Mouse (Mus musculus): ENCODE data around the gene Rsl24d1. TPM values are rescaled to one million over a fixed set of nuclear protein-coding genes. Genes with fewer than 3 reads are reported as not detected.
"Not testable (repeated sequence)": the region's sequence is repeated elsewhere in the genome, so short reads cannot be mapped to it uniquely, and the experiment has no call there.

Rsl24d1 gene
- polyA plus RNA-seq, 1 experiment from 2014 or later, result 56.3 TPM

- Histone ChIP-seq H3K4me2 (replicated peaks; ENCODE audit: low read depth) (no peak overlapping the region), H3K9me3 (ENCODE audit: control insufficient read depth, low read length) (no peaks in the 10 kb centered on the region), H3K36me3 (ENCODE audit: control insufficient read depth, insufficient read depth, low read length) (no peaks in the 10 kb centered on the region), H3K27ac (replicated peaks) (peak overlapping the region; percentile 70), H3K4me1 (replicated peaks; ENCODE audit: control insufficient read depth, insufficient read depth) (peaks cover 7% of the 10 kb centered on the region; the same call in 1 of the 2 replicates), H3K27me3 (ENCODE audit: control insufficient read depth, insufficient read depth, low read length) (no peaks in the 10 kb centered on the region), H3K9ac (ENCODE audit: low read length) (no peak overlapping the region), H3K4me3 (ENCODE audit: low read depth, low read length) (no peak overlapping the region)
- TF ChIP-seq EP300 (optimal IDR thresholded peaks at IDR 0.05) (no peak), CTCF (IDR thresholded peaks at IDR 0.05; ENCODE audit: low read depth) (peak; percentile 58)
- ATAC-seq (ENCODE audit: low FRiP score, low TSS enrichment) (peak; percentile 70), DNase-seq (ENCODE audit: low spot score) (peak; percentile 56)
- WGBS, result 57% methylated on average over 10 of the region's 10 CpGs
These were observed 42.1 kb upstream of the Rsl24d1 start for GRCm38 (mm10) chr9:73070971-73071659.

- Histone ChIP-seq H3K9me3 (ENCODE audit: control insufficient read depth, low read length) (no peaks in the 10 kb centered on the region), H3K4me3 (ENCODE audit: low read depth, low read length) (no peak overlapping the region), H3K9ac (ENCODE audit: low read length) (no peak overlapping the region), H3K4me1 (replicated peaks; ENCODE audit: control insufficient read depth, insufficient read depth) (peaks cover 7% of the 10 kb centered on the region; the same call in 1 of the 2 replicates), H3K27me3 (ENCODE audit: control insufficient read depth, insufficient read depth, low read length) (no peaks in the 10 kb centered on the region), H3K27ac (replicated peaks) (no peak overlapping the region), H3K36me3 (ENCODE audit: control insufficient read depth, insufficient read depth, low read length) (no peaks in the 10 kb centered on the region; the same call in 1 of the 2 replicates), H3K4me2 (replicated peaks; ENCODE audit: low read depth) (no peak overlapping the region)
- no peak for ATAC-seq (ENCODE audit: low FRiP score, low TSS enrichment)
- no peak for DNase-seq (ENCODE audit: low spot score)
- no peak for TF ChIP-seq EP300 (optimal IDR thresholded peaks at IDR 0.05)
- TF ChIP-seq CTCF (IDR thresholded peaks at IDR 0.05; ENCODE audit: low read depth), result no peak
- 77% methylated on average over 8 of the region's 8 CpGs for WGBS
These were observed 40.8 kb upstream of the Rsl24d1 start for GRCm38 (mm10) chr9:73072426-73072825.

- WGBS, result 92% methylated on average over 5 of the region's 5 CpGs
- Histone ChIP-seq H3K4me2 (replicated peaks; ENCODE audit: low read depth) (no peak overlapping the region), H3K9ac (ENCODE audit: low read length) (no peak overlapping the region), H3K9me3 (ENCODE audit: control insufficient read depth, low read length) (no peaks in the 10 kb centered on the region), H3K4me3 (ENCODE audit: low read depth, low read length) (no peak overlapping the region), H3K4me1 (replicated peaks; ENCODE audit: control insufficient read depth, insufficient read depth) (peaks cover under 1% of the 10 kb centered on the region; the same call in 1 of the 2 replicates), H3K27me3 (ENCODE audit: control insufficient read depth, insufficient read depth, low read length) (no peaks in the 10 kb centered on the region), H3K27ac (replicated peaks) (0 out of 2 replicates have a peak overlapping the region, but pooled peaks have one; percentile 30), H3K36me3 (ENCODE audit: control insufficient read depth, insufficient read depth, low read length) (no peaks in the 10 kb centered on the region; the same call in 1 of the 2 replicates)
- TF ChIP-seq EP300 (optimal IDR thresholded peaks at IDR 0.05), result no peak
- TF ChIP-seq CTCF (IDR thresholded peaks at IDR 0.05; ENCODE audit: low read depth), result no peak
- ATAC-seq (ENCODE audit: low FRiP score, low TSS enrichment) (no peak), DNase-seq (ENCODE audit: low spot score) (no peak)
These were observed 40.1 kb upstream of the Rsl24d1 start for GRCm38 (mm10) chr9:73073169-73073568.

GRCm38 (mm10) chr9:73079349-73079748 is 33.9 kb upstream of the Rsl24d1 start:
- not testable (repeated sequence) for H3K4me2 ChIP-seq (replicated peaks; ENCODE audit: low read depth); H3K27ac ChIP-seq (replicated peaks); ATAC-seq (ENCODE audit: low FRiP score, low TSS enrichment); DNase-seq (ENCODE audit: low spot score); H3K9ac ChIP-seq (ENCODE audit: low read length); H3K4me3 ChIP-seq (ENCODE audit: low read depth, low read length); H3K4me1 ChIP-seq (replicated peaks; ENCODE audit: control insufficient read depth, insufficient read depth); H3K36me3 ChIP-seq (ENCODE audit: control insufficient read depth, insufficient read depth, low read length); H3K9me3 ChIP-seq (ENCODE audit: control insufficient read depth, low read length); H3K27me3 ChIP-seq (ENCODE audit: control insufficient read depth, insufficient read depth, low read length)
- WGBS, result 84% methylated on average over 11 of the region's 12 CpGs

- no peak overlapping the region for H3K4me3 ChIP-seq (ENCODE audit: low read depth, low read length)
- H3K27me3 ChIP-seq (ENCODE audit: control insufficient read depth, insufficient read depth, low read length), result no peaks in the 10 kb centered on the region
- no peak overlapping the region for H3K9ac ChIP-seq (ENCODE audit: low read length)
- WGBS, result 66% methylated on average over 7 of the region's 7 CpGs
- no peak overlapping the region for H3K27ac ChIP-seq (replicated peaks)
- DNase-seq (ENCODE audit: low spot score), result no peak
- no peaks in the 10 kb centered on the region for H3K4me1 ChIP-seq (replicated peaks; ENCODE audit: control insufficient read depth, insufficient read depth)
- TF ChIP-seq CTCF (IDR thresholded peaks at IDR 0.05; ENCODE audit: low read depth), result no peak
- TF ChIP-seq EP300 (optimal IDR thresholded peaks at IDR 0.05), result no peak
- ATAC-seq (ENCODE audit: low FRiP score, low TSS enrichment), result no peak
- no peak overlapping the region for H3K4me2 ChIP-seq (replicated peaks; ENCODE audit: low read depth)
- H3K9me3 ChIP-seq (ENCODE audit: control insufficient read depth, low read length), result no peaks in the 10 kb centered on the region
- no peaks in the 10 kb centered on the region; the same call in 1 of the 2 replicates for H3K36me3 ChIP-seq (ENCODE audit: control insufficient read depth, insufficient read depth, low read length)
These were observed 33.4 kb upstream of the Rsl24d1 start for GRCm38 (mm10) chr9:73079801-73080325.

Measured in stomach, postnatal 0 days (tissue).